Mouse (Mus musculus): ENCODE data around the gene Nomo1. TPM values are rescaled to one million over a fixed set of nuclear protein-coding genes. Genes with fewer than 3 reads are reported as not detected.

Gene Nomo1
- polyA plus RNA-seq, 1 experiment from 2014 or later = 11.9 TPM

DNA sequence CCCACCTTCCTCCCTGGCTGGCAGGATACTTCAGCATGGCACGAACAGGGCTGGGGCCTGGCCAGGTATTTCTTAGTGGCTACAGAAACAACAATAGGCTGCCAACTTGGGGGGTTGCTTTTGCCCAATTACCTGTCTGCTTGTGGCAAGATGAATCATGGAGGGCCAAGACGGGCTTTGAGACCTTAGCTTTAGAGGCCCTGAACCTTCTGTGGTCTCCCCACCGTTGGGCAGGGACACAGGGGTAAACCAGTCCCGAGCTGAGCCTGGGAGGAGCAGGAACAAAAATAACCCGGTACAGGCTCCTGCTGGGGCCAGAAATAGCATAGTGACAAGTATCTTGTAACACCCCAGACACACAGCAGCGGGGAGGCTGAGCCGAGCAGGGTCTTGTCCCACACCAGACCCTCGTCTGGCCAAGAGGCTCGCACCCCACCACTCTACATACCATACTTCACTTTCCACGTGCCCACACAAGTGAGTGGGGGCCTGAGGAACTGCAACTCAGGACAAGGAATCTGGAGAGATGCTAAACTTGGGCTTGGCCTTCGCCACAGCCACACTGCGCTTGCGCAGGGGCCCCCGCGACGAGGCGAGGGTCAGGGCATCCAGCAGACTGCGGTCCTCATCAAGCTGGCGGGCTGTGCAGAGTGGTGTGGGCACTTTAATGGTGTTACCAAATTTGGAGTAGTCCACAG, 64.9 kb downstream of the Nomo1 start:
- DNase-seq (ENCODE audit: low spot score) (no peak), ATAC-seq (ENCODE audit: insufficient number of reproducible peaks, low FRiP score, low TSS enrichment, low read depth) (no peak)
- H3K4me3 ChIP-seq (ENCODE audit: low read depth, low read length) = no peak overlapping the region
- no peaks in the 10 kb centered on the region for H3K4me1 ChIP-seq (ENCODE audit: control insufficient read depth, insufficient read depth, low read length)
- no peaks in the 10 kb centered on the region for H3K36me3 ChIP-seq (ENCODE audit: control insufficient read depth, insufficient read depth, low read length)
- H3K9me3 ChIP-seq (ENCODE audit: control insufficient read depth, low read length) = no peaks in the 10 kb centered on the region
- H3K9ac ChIP-seq (ENCODE audit: low read length) = no peak overlapping the region
- 85% methylated on average over 19 of the region's 19 CpGs for WGBS
- H3K27ac ChIP-seq (replicated peaks; ENCODE audit: low read depth, low read length) = no peak overlapping the region
- H3K27me3 ChIP-seq (ENCODE audit: control insufficient read depth, insufficient read depth, low read length) = 0 out of 2 replicates have a peak, but pooled peaks cover 8% of the 10 kb centered on the region
- H3K4me2 ChIP-seq (ENCODE audit: low read depth, severe bottlenecking) = no peak overlapping the region

DNA sequence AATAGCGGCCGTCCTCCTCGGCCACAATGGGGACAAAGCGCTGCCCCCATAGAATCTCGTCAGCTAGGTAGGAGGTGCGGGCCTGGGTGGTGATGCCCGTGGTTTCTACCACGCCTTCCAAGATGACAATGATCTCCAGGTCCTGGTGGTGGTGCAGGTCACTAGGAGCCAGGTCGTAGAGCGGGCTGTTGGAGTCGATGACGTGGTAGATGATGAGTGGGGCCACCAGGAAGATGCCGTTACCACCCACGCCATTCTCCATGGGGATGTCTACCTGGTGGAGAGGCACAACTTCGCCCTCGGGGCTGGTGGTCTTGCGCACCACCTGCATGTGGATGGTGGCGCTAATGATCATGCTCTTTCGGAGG, 65.4 kb downstream of the Nomo1 start:
- no peak for ATAC-seq (ENCODE audit: insufficient number of reproducible peaks, low FRiP score, low TSS enrichment, low read depth)
- Histone ChIP-seq H3K27me3 (ENCODE audit: control insufficient read depth, insufficient read depth, low read length) (0 out of 2 replicates have a peak, but pooled peaks cover 8% of the 10 kb centered on the region), H3K9me3 (ENCODE audit: control insufficient read depth, low read length) (no peaks in the 10 kb centered on the region), H3K4me1 (ENCODE audit: control insufficient read depth, insufficient read depth, low read length) (no peaks in the 10 kb centered on the region), H3K4me2 (ENCODE audit: low read depth, severe bottlenecking) (no peak overlapping the region), H3K4me3 (ENCODE audit: low read depth, low read length) (no peak overlapping the region), H3K36me3 (ENCODE audit: control insufficient read depth, insufficient read depth, low read length) (no peaks in the 10 kb centered on the region), H3K27ac (replicated peaks; ENCODE audit: low read depth, low read length) (no peak overlapping the region), H3K9ac (ENCODE audit: low read length) (no peak overlapping the region)
- DNase-seq (ENCODE audit: low spot score) = no peak
- 93% methylated on average over 19 of the region's 19 CpGs for WGBS

DNA sequence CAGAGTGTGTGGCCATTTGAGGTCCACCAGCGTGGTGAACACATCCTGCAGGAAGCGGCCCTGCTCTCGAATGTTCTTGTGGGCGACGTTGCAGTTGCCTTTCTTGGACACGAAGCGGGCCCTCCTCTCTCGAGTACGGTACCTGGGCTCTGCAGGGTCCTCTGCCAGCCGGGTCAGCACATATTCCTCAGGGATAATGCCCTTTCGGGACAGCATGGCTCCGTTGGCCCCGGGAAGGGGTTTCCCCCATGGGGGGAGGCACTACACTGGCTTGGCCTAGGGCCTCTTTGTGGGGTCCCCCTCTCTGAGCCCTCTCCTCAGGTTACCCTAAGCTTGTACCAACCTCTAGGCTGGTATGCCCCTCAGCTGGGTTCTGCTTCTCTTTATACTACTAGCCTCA, 66.2 kb downstream of the Nomo1 start:
- DNase-seq (ENCODE audit: low spot score) = no peak
- no peaks in the 10 kb centered on the region for H3K4me1 ChIP-seq (ENCODE audit: control insufficient read depth, insufficient read depth, low read length)
- H3K36me3 ChIP-seq (ENCODE audit: control insufficient read depth, insufficient read depth, low read length) = no peaks in the 10 kb centered on the region
- H3K27ac ChIP-seq (replicated peaks; ENCODE audit: low read depth, low read length) = no peak overlapping the region
- no peak overlapping the region for H3K4me3 ChIP-seq (ENCODE audit: low read depth, low read length)
- no peak overlapping the region for H3K4me2 ChIP-seq (ENCODE audit: low read depth, severe bottlenecking)
- no peak for ATAC-seq (ENCODE audit: insufficient number of reproducible peaks, low FRiP score, low TSS enrichment, low read depth)
- H3K9me3 ChIP-seq (ENCODE audit: control insufficient read depth, low read length) = no peaks in the 10 kb centered on the region
- H3K27me3 ChIP-seq (ENCODE audit: control insufficient read depth, insufficient read depth, low read length) = 0 out of 2 replicates have a peak, but pooled peaks cover 8% of the 10 kb centered on the region
- H3K9ac ChIP-seq (ENCODE audit: low read length) = no peak overlapping the region
- 82% methylated on average over 13 of the region's 13 CpGs for WGBS

DNA sequence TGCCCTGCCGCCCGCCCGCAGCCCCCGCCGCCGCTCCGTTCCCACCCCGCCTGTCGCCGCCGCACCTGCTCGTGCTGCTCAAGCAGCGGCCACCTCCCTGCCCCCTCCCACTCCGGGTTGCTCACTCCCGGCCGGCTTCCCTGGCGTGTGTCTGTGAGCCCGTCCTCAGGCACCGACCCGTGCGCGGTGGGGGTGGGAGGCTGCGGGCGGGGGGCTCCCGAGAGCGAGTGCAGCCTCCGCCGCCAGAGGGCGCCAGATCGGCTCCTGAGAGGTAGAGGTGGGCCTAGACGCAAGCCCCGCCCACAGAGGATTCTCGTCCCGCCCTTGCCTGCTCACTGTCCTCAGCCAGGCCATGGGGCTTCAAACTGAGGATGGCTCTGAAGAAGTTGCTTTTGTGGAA, 67.1 kb downstream of the Nomo1 start, which contains the start of gene Kcnj11:
Gene Kcnj11 (minus strand): TSS at position 202 of the 400 bp plus-strand sequence.
- Histone ChIP-seq H3K27ac (replicated peaks; ENCODE audit: low read depth, low read length) (no peak within 1 kb of the TSS), H3K27me3 (ENCODE audit: control insufficient read depth, insufficient read depth, low read length) (0 out of 2 replicates have a peak, but pooled peaks cover 8% of the 10 kb centered on the region), H3K9me3 (ENCODE audit: control insufficient read depth, low read length) (no peaks in the 10 kb centered on the region), H3K9ac (ENCODE audit: low read length) (no peak within 1 kb of the TSS), H3K4me1 (ENCODE audit: control insufficient read depth, insufficient read depth, low read length) (no peaks in the 10 kb centered on the region), H3K36me3 (ENCODE audit: control insufficient read depth, insufficient read depth, low read length) (no peaks in the 10 kb centered on the region), H3K4me2 (ENCODE audit: low read depth, severe bottlenecking) (peak within 1 kb of the TSS; percentile 86), H3K4me3 (ENCODE audit: low read depth, low read length) (peak within 1 kb of the TSS; percentile 43)
- ATAC-seq (ENCODE audit: insufficient number of reproducible peaks, low FRiP score, low TSS enrichment, low read depth) = peak; percentile 73; the same call in 1 of the 2 replicates
- DNase-seq (ENCODE audit: low spot score) = peak; percentile 93
- WGBS = 0% methylated on average over 33 of the region's 34 CpGs

DNA sequence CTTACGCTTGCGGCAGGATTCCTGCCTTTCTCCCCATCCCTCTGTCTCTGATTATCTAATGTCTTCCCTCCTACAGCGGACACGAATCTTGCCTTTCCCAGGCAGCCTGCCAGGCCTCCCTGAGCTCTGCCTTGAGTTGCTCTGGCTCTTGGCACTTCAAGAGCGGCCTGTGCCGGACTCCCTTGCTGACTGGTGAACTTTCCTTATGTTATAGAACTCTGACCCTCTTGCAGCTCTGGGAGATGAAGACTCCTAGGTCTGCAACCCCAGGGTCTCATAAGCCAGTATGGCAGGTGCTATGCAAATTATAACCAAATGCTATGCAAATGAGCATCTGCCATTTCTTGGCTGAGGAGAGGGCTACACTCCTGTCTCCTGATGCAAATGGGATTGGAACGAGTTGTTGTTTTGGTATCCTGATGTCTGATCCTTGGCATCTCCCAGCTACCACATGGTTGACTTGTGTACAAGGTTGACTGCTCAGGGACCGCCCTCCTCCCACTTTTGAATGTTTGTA, 69.6 kb downstream of the Nomo1 start:
- DNase-seq (ENCODE audit: low spot score) (no peak), ATAC-seq (ENCODE audit: insufficient number of reproducible peaks, low FRiP score, low TSS enrichment, low read depth) (no peak)
- WGBS = 81% methylated on average over 8 of the region's 8 CpGs
- no peaks in the 10 kb centered on the region for H3K36me3 ChIP-seq (ENCODE audit: control insufficient read depth, insufficient read depth, low read length)
- H3K27me3 ChIP-seq (ENCODE audit: control insufficient read depth, insufficient read depth, low read length) = 0 out of 2 replicates have a peak, but pooled peaks cover 8% of the 10 kb centered on the region
- H3K4me2 ChIP-seq (ENCODE audit: low read depth, severe bottlenecking) = no peak overlapping the region
- no peaks in the 10 kb centered on the region for H3K4me1 ChIP-seq (ENCODE audit: control insufficient read depth, insufficient read depth, low read length)
- H3K9me3 ChIP-seq (ENCODE audit: control insufficient read depth, low read length) = no peaks in the 10 kb centered on the region
- H3K4me3 ChIP-seq (ENCODE audit: low read depth, low read length) = no peak overlapping the region
- no peak overlapping the region for H3K27ac ChIP-seq (replicated peaks; ENCODE audit: low read depth, low read length)
- no peak overlapping the region for H3K9ac ChIP-seq (ENCODE audit: low read length)

DNA sequence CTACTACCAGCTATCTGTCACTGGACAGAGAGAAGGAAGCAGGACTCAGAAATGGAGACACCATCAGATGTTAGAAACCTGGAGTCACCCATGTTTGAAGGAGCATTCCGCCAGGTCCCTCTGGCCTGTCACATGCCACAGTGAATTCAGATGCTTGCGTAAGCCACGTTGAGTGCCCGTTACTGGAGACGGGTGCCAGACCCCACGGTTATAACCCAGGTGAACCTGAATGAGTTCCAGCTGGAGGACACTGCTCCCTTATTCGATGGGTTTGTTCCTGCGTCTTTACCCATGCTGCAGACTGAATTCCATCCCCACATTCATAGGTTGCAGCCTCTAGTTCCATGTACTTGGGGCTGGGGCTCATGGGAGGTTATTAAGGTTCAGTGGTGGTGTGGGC, 70.3 kb downstream of the Nomo1 start:
- H3K9ac ChIP-seq (ENCODE audit: low read length) = no peak overlapping the region
- no peaks in the 10 kb centered on the region for H3K36me3 ChIP-seq (ENCODE audit: control insufficient read depth, insufficient read depth, low read length)
- ATAC-seq (ENCODE audit: insufficient number of reproducible peaks, low FRiP score, low TSS enrichment, low read depth) = no peak
- no peak overlapping the region for H3K4me3 ChIP-seq (ENCODE audit: low read depth, low read length)
- DNase-seq (ENCODE audit: low spot score) = no peak
- no peaks in the 10 kb centered on the region for H3K9me3 ChIP-seq (ENCODE audit: control insufficient read depth, low read length)
- H3K27ac ChIP-seq (replicated peaks; ENCODE audit: low read depth, low read length) = no peak overlapping the region
- H3K4me1 ChIP-seq (ENCODE audit: control insufficient read depth, insufficient read depth, low read length) = no peaks in the 10 kb centered on the region
- 0 out of 2 replicates have a peak, but pooled peaks cover 8% of the 10 kb centered on the region for H3K27me3 ChIP-seq (ENCODE audit: control insufficient read depth, insufficient read depth, low read length)
- 77% methylated on average over 8 of the region's 8 CpGs for WGBS
- no peak overlapping the region for H3K4me2 ChIP-seq (ENCODE audit: low read depth, severe bottlenecking)

DNA sequence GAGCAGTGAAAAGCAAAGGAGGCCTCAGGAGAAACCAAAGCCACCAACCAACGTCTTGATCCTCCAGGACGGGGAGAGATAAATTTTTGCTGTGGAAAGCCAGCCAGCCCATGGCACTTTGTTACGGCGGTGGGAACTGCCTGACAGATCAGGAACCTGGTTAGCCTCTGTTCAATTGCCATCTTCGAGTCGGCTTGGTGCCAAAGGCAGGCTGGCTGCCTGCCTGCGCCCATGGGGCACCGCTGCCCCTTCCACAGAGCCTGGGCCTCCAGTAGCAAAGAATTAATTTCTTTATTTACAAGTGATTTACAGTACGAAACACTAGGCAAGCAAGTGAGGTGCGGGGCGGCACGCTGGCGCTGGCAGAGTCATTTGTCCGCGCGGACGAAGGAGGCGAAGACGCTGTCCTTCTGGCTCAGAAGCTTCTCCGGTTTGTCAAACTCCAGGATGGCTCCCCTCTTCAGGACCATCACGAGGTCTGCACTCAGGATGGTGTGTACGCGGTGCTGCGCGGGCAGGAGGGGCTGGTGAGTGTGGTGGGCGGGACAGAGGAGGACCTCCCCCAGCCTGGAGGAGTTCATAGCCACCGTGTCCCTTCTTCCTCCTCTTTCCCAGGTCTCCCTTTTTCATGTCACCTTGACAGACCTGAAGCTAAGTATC, 70.9 kb downstream of the Nomo1 start:
- 82% methylated on average over 27 of the region's 27 CpGs for WGBS
- Histone ChIP-seq H3K36me3 (ENCODE audit: control insufficient read depth, insufficient read depth, low read length) (no peaks in the 10 kb centered on the region), H3K9me3 (ENCODE audit: control insufficient read depth, low read length) (no peaks in the 10 kb centered on the region), H3K27ac (replicated peaks; ENCODE audit: low read depth, low read length) (no peak overlapping the region), H3K4me1 (ENCODE audit: control insufficient read depth, insufficient read depth, low read length) (no peaks in the 10 kb centered on the region), H3K9ac (ENCODE audit: low read length) (no peak overlapping the region), H3K4me3 (ENCODE audit: low read depth, low read length) (no peak overlapping the region), H3K4me2 (ENCODE audit: low read depth, severe bottlenecking) (no peak overlapping the region), H3K27me3 (ENCODE audit: control insufficient read depth, insufficient read depth, low read length) (0 out of 2 replicates have a peak, but pooled peaks cover 6% of the 10 kb centered on the region)
- ATAC-seq (ENCODE audit: insufficient number of reproducible peaks, low FRiP score, low TSS enrichment, low read depth) (no peak), DNase-seq (ENCODE audit: low spot score) (no peak)

DNA sequence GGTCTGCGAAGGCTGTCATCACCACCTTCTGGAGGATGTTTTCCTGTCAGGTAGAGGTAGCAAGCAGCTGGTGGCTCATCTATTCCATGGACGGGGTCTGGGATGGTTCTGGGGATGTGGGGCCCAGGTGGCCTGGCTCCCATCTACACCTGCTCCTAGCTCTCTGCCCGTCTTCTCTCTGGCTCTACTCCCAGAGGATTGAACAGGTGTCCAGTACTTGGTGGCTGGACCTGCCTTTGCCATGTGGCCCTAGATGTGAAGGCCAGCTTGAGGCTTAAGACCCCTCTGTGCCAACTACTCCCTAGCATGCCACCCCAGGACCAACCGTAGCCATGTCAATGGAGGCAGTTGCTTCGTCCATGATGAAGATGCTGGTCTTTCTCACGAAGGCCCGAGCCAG, 72.0 kb downstream of the Nomo1 start:
- 0 out of 2 replicates have a peak, but pooled peaks cover 3% of the 10 kb centered on the region for H3K27me3 ChIP-seq (ENCODE audit: control insufficient read depth, insufficient read depth, low read length)
- H3K4me1 ChIP-seq (ENCODE audit: control insufficient read depth, insufficient read depth, low read length) = no peaks in the 10 kb centered on the region
- 88% methylated on average over 7 of the region's 7 CpGs for WGBS
- no peak overlapping the region for H3K9ac ChIP-seq (ENCODE audit: low read length)
- H3K4me3 ChIP-seq (ENCODE audit: low read depth, low read length) = no peak overlapping the region
- no peak overlapping the region for H3K27ac ChIP-seq (replicated peaks; ENCODE audit: low read depth, low read length)
- DNase-seq (ENCODE audit: low spot score) = no peak
- no peaks in the 10 kb centered on the region for H3K9me3 ChIP-seq (ENCODE audit: control insufficient read depth, low read length)
- no peak for ATAC-seq (ENCODE audit: insufficient number of reproducible peaks, low FRiP score, low TSS enrichment, low read depth)
- H3K36me3 ChIP-seq (ENCODE audit: control insufficient read depth, insufficient read depth, low read length) = no peaks in the 10 kb centered on the region
- H3K4me2 ChIP-seq (ENCODE audit: low read depth, severe bottlenecking) = no peak overlapping the region

Measured in limb, embryonic 11.5 days (tissue).